Mouse (Mus musculus): ENCODE data around the gene Timm10.

The Timm10 gene

GRCm38 (mm10) chr2:84859991-84860780, 33.4 kb downstream of the Timm10 start:
- DNase-seq (ENCODE audit: low read depth, low spot score): no peak

- no peak for DNase-seq (ENCODE audit: low read depth, low spot score)
Measured at GRCm38 (mm10) chr2:84861430-84861829, 34.6 kb downstream of the Timm10 start.

- no peak for DNase-seq (ENCODE audit: low read depth, low spot score)
Measured at GRCm38 (mm10) chr2:84862231-84862630, 35.4 kb downstream of the Timm10 start.

GRCm38 (mm10) chr2:84865616-84866571, 39.1 kb downstream of the Timm10 start:
- peak; percentile 74 for DNase-seq (ENCODE audit: low read depth, low spot score)

- peak; percentile 90 for DNase-seq (ENCODE audit: low read depth, low spot score)
Measured at GRCm38 (mm10) chr2:84868521-84868943, 41.7 kb downstream of the Timm10 start.

- DNase-seq (ENCODE audit: low read depth, low spot score): no peak
Measured at GRCm38 (mm10) chr2:84868977-84869376, 42.2 kb downstream of the Timm10 start.

- DNase-seq (ENCODE audit: low read depth, low spot score): peak; percentile 81
Measured at GRCm38 (mm10) chr2:84870623-84871160, 43.9 kb downstream of the Timm10 start.

- DNase-seq (ENCODE audit: low read depth, low spot score): peak; percentile 59
Measured at GRCm38 (mm10) chr2:84872105-84872716, 45.4 kb downstream of the Timm10 start.

GRCm38 (mm10) chr2:84875842-84876241, 49.0 kb downstream of the Timm10 start:
- peak; percentile 35 for DNase-seq (ENCODE audit: low read depth, low spot score)

All from ZHBTc4 (cell line).